Mouse (Mus musculus) neural tube, embryonic 11.5 days (tissue): ENCODE measurements around the gene Rabgap1. TPM values are rescaled to one million over a fixed set of nuclear protein-coding genes. Genes with fewer than 3 reads are reported as not detected.

Source experiments
- ATAC-seq: fragments of 200-750 bp; cut with Nextera tagmentation; 2 replicates; pipeline ENCODE4 v1.8.0; 2017; ENCODE audit warnings: moderate number of reproducible peaks, mild to moderate bottlenecking, moderate TSS enrichment, moderate library complexity; ENCODE audit not compliant: insufficient read depth, low FRiP score, low TSS enrichment
- DNase-seq: peaks from one replicate; pipeline ENCODE4 v3.0.0-alpha.2; 2015; ENCODE audit warnings: low spot score
- H3K27ac ChIP-seq: fragments of 300-500 bp; sonication (generic); 2 replicates; pipeline ENCODE4 v1.5.1; 2014; ENCODE audit warnings: low read depth, mild to moderate bottlenecking, low read length
- H3K27me3 ChIP-seq: fragments of 300-500 bp; sonication (generic); 2 replicates; pipeline ENCODE4 v1.6.1; 2014; ENCODE audit warnings: mild to moderate bottlenecking, low read length, mixed read lengths; ENCODE audit not compliant: control insufficient read depth, insufficient read depth
- H3K36me3 ChIP-seq: fragments of 300-500 bp; sonication (generic); 2 replicates; pipeline ENCODE4 v1.6.1; 2014; ENCODE audit warnings: mild to moderate bottlenecking, low read length, moderate library complexity, mixed read lengths; ENCODE audit not compliant: control insufficient read depth, insufficient read depth
- H3K4me1 ChIP-seq: fragments of 300-500 bp; sonication (generic); 2 replicates; pipeline ENCODE4 v1.6.1; 2014; ENCODE audit warnings: low read length, mixed read lengths; ENCODE audit not compliant: control insufficient read depth, insufficient read depth
- H3K4me2 ChIP-seq: fragments of 300-500 bp; sonication (generic); 2 replicates; pipeline ENCODE4 v1.6.1; 2014; ENCODE audit warnings: low read depth, mild to moderate bottlenecking, moderate library complexity
- H3K4me3 ChIP-seq: fragments of 300-500 bp; sonication (generic); 2 replicates; pipeline ENCODE4 v1.5.1; 2014; ENCODE audit warnings: low read depth, low read length
- H3K9ac ChIP-seq: fragments of 300-500 bp; sonication (generic); 2 replicates; pipeline ENCODE4 v1.6.1; 2014; ENCODE audit warnings: mild to moderate bottlenecking, low read length
- H3K9me3 ChIP-seq: fragments of 300-500 bp; sonication (generic); 2 replicates; pipeline ENCODE4 v1.6.1; 2016; ENCODE audit warnings: low read length; ENCODE audit not compliant: control insufficient read depth
- WGBS: fragments of 180-500 bp; shearing (Covaris S2); extraction: QIAGEN DNeasy Blood & Tissue Kit; methylation state at CpG from one replicate; pipeline ENCODE4 v1.1.7; 2014; 5-methylcytosine and 5-hydroxymethylcytosine counted together
- polyA plus RNA-seq: library from polyadenylated mRNA; unstranded; fragments of >200 nt; fragmentation: Nextera tagmentation; extraction: Ambion mirVana; gene quantifications from 2 replicates; pipeline ENCODE4 v1.2.1, GENCODE M21; 2014

Rabgap1 gene
- polyA plus RNA-seq, 1 experiment from 2014 or later: 38.7 TPM

DNA sequence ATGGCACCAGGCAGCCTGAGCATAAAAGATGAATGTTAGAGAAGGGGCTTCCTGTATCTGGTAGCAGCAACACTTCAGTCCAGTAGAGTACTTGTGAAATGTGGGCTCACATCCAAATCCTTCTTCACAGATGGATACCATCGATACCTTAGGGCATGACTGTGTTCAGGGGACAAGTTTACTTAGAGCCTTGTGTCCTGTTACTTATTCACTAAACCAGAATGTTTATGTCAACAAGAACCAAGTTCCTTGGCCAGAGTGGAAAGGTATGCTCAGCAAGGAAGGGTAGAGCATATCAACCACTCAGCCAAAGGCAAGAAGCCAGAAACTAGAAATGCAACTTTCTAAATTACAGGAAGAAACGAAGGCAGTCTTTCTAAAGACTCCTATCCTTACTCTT, 127.6 kb downstream of the Rabgap1 start:
- DNase-seq (no peak), ATAC-seq (no peak)
- H3K36me3 ChIP-seq: peaks cover 2% of the 10 kb centered on the region
- H3K9ac ChIP-seq: no peak overlapping the region
- H3K4me1 ChIP-seq: no peaks in the 10 kb centered on the region
- no peak overlapping the region for H3K4me3 ChIP-seq
- H3K27ac ChIP-seq: no peak overlapping the region
- H3K4me2 ChIP-seq: no peak overlapping the region
- no peaks in the 10 kb centered on the region for H3K9me3 ChIP-seq
- H3K27me3 ChIP-seq: no peaks in the 10 kb centered on the region
- 95% methylated on average over 2 of the region's 2 CpGs for WGBS

- H3K27ac ChIP-seq: no peak overlapping the region
- no peaks in the 10 kb centered on the region for H3K4me1 ChIP-seq
- H3K27me3 ChIP-seq: no peaks in the 10 kb centered on the region
- no peak overlapping the region for H3K4me2 ChIP-seq
- H3K36me3 ChIP-seq: no peaks in the 10 kb centered on the region; the same call in 1 of the 2 replicates
- no peak for ATAC-seq
- 82% methylated on average over 2 of the region's 2 CpGs for WGBS
- no peaks in the 10 kb centered on the region for H3K9me3 ChIP-seq
- no peak overlapping the region for H3K9ac ChIP-seq
- no peak for DNase-seq
- H3K4me3 ChIP-seq: no peak overlapping the region
Measured at GRCm38 (mm10) chr2:37572141-37572540, 129.1 kb downstream of the Rabgap1 start.

DNA sequence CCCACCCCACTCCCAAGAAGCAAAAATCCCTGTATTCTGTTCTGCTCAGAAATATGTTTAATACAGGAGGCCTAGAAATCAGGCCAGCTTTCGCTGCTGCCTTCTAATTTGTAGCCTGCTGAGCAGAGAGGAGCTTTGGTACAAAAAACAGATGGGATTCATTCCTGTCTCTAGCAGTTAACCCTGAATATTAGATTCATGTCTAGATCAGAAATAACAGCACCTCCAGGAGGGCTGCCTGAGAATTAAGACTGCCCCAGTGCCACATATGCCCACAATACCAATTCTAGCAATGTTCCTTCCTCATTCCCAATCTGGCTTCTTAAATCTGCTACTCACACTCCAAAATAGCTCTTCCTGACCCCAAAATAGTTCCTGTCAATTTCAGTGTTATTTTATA, 133.6 kb downstream of the Rabgap1 start:
- no peak overlapping the region for H3K9ac ChIP-seq
- no peak for ATAC-seq
- no peaks in the 10 kb centered on the region for H3K9me3 ChIP-seq
- H3K36me3 ChIP-seq: no peaks in the 10 kb centered on the region
- 83% methylated on average over 1 of the region's 1 CpGs for WGBS
- no peaks in the 10 kb centered on the region for H3K27me3 ChIP-seq
- no peaks in the 10 kb centered on the region for H3K4me1 ChIP-seq
- no peak for DNase-seq
- no peak overlapping the region for H3K27ac ChIP-seq
- no peak overlapping the region for H3K4me3 ChIP-seq
- H3K4me2 ChIP-seq: no peak overlapping the region

DNA sequence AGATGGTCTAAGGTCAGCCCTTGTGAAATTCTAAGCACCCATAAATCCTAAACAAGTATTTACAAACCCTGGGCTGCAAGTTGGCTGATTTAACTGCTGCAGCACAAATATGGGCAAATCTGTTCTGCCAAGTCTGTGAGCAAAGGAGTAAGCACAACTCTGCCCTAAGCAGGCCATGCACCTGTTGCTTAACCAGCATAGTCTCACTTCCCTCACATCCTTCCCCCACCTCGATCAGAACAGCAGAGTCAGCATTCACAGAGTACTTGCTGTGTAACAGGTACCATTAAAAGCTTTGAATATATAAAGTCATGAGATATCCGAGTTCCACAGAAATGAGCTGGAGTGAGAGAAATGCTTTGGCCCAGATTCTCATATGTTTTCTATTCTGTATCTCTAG, 135.1 kb downstream of the Rabgap1 start:
- Histone ChIP-seq H3K36me3 (no peaks in the 10 kb centered on the region), H3K9me3 (no peaks in the 10 kb centered on the region), H3K27ac (no peak overlapping the region), H3K4me2 (no peak overlapping the region), H3K9ac (no peak overlapping the region), H3K4me3 (no peak overlapping the region), H3K27me3 (no peaks in the 10 kb centered on the region), H3K4me1 (no peaks in the 10 kb centered on the region)
- DNase-seq: no peak
- WGBS: 86% methylated on average over 2 of the region's 2 CpGs
- no peak for ATAC-seq

GRCm38 (mm10) chr2:37587919-37588318, 144.8 kb downstream of the Rabgap1 start:
- Histone ChIP-seq H3K9me3 (no peaks in the 10 kb centered on the region), H3K4me3 (no peak overlapping the region), H3K4me2 (no peak overlapping the region), H3K4me1 (no peaks in the 10 kb centered on the region), H3K27me3 (no peaks in the 10 kb centered on the region), H3K27ac (no peak overlapping the region), H3K9ac (no peak overlapping the region), H3K36me3 (no peaks in the 10 kb centered on the region)
- ATAC-seq (no peak), DNase-seq (no peak)

Other genes starting within 250 kb of the Rabgap1 start
- gene Olfr366, start 231.7 kb upstream of the Rabgap1 start, polyA plus RNA-seq: not detected in 2 replicates
- gene Olfr368, start 116.8 kb upstream of the Rabgap1 start, polyA plus RNA-seq: not detected in 2 replicates
- 75.4 and 75.7 TPM in 2 replicates for gene Pdcl, start 83.9 kb upstream of the Rabgap1 start, polyA plus RNA-seq
- gene Rc3h2, start 20.4 kb upstream of the Rabgap1 start, polyA plus RNA-seq: 21.4 and 24.1 TPM in 2 replicates
- gene Zbtb26, start 144 bp upstream of the Rabgap1 start, polyA plus RNA-seq: 13.0 and 13.3 TPM in 2 replicates
- gene Zbtb6, start 108 bp upstream of the Rabgap1 start, polyA plus RNA-seq: 7.1 and 7.7 TPM in 2 replicates
- gene Gpr21, start 73.1 kb downstream of the Rabgap1 start, polyA plus RNA-seq: 3.5 and 3.9 TPM in 2 replicates